ENCODE assay signal across 8 mouse cellular contexts in genomic region chr19:3389089-3389488, GRCm38 (mm10). TPM values are rescaled to one million over a fixed set of nuclear protein-coding genes. Genes with fewer than 3 reads are reported as not detected.
DNase-seq lines count a peak whose midpoint lies in the region; ATAC-seq and TF ChIP-seq lines count a peak whose summit lies in the region.

No protein-coding gene starts in this region.

- peaks cover 3% of the 10 kb centered on the region; the same call in 1 of the 2 replicates for H3K9me3 ChIP-seq in hindbrain, embryonic 16.5 days (ENCODE audit: control insufficient read depth, low read length)

- H3K27ac ChIP-seq in hindbrain, embryonic 16.5 days (ENCODE audit: low read depth, low read length), result peak overlapping the region; percentile 60
- H3K27ac ChIP-seq in left cerebral cortex, adult 2 months, result peak overlapping the region; percentile 28; the same call in 1 of the 2 replicates

- intact Hi-C loops in left cerebral cortex, adult 2 months (cut with DNase I), result loop anchor here (1.0 to 10.0 kb wide), 3 partner anchors 62 to 336 kb away; partner anchors contain the start of gene Ppp6r3

- peak; percentile 93 for ATAC-seq in hindbrain, embryonic 16.5 days
- peak; percentile 92 for ATAC-seq in megakaryocyte, adult 5-6 weeks (ENCODE audit: poor library complexity, severe bottlenecking)

- peak overlapping the region; percentile 72 for H3K9ac ChIP-seq in hindbrain, embryonic 16.5 days (ENCODE audit: low read depth, low read length)

- no peaks in the 10 kb centered on the region for H3K27me3 ChIP-seq in hindbrain, embryonic 16.5 days (replicated peaks; ENCODE audit: control insufficient read depth, insufficient read depth, low read length)

- DNase-seq in T-cell, adult 2 months (ENCODE audit: low spot score), result peak; percentile 92
- peak; percentile 82 to 91 for DNase-seq in cerebellum, postnatal 4 days (ENCODE audit: low spot score in 2 of 2)
- DNase-seq in gastrocnemius, adult 18-20 months (ENCODE audit: low spot score), result peak; percentile 86
- DNase-seq in left cerebral cortex, adult 2 months (ENCODE audit: extremely low spot score in 1 of 2, low spot score in 2 of 2), result peak; percentile 86 to 90
- DNase-seq in right cerebral cortex, adult 2 months (ENCODE audit: low spot score in 2 of 2), result peak; percentile 83 to 86
- DNase-seq in urinary bladder, postnatal 10 days (ENCODE audit: low spot score), result peak; percentile 74

- TF ChIP-seq CTCF in left cerebral cortex, adult 2 months (IDR thresholded peaks at IDR 0.05), result peak; percentile 72

- 0% methylated on average over 28 of the region's 43 CpGs for WGBS in hindbrain, embryonic 16.5 days

- peaks cover 2% of the 10 kb centered on the region; the same call in 1 of the 2 replicates for H3K4me1 ChIP-seq in hindbrain, embryonic 16.5 days (ENCODE audit: control insufficient read depth, insufficient read depth, low read depth, low read length)

- H3K4me2 ChIP-seq in hindbrain, embryonic 16.5 days (ENCODE audit: low read length), result peak overlapping the region; percentile 96

- no peaks in the 10 kb centered on the region for H3K36me3 ChIP-seq in hindbrain, embryonic 16.5 days (ENCODE audit: control insufficient read depth, insufficient read depth, low read length)

- H3K4me3 ChIP-seq in hindbrain, embryonic 16.5 days (ENCODE audit: low read length), result peak overlapping the region; percentile 59
- H3K4me3 ChIP-seq in left cerebral cortex, adult 2 months, result peak overlapping the region; percentile 52

RNA-seq across cellular contexts. Expression of gene Tesmin, which starts 0.4 kb away (rescaled TPM):
- total RNA-seq in gastrocnemius, adult 18-20 months (2021), result under 1 TPM; 0.43 to 0.47 TPM
- polyA plus RNA-seq in hindbrain, embryonic 16.5 days (2015; fragmentation: Nextera tagmentation; extraction: Ambion mirVana), result 0.36 and 0.44 TPM in 2 replicates
- under 1 TPM; 0.19 to 0.36 TPM for total RNA-seq in left cerebral cortex, adult 2 months (2021)
- total RNA-seq in megakaryocyte, adult 5-6 weeks (2015), result 1.4 and 4.0 TPM in 2 replicates
- total RNA-seq in megakaryocyte, adult 5-6 weeks (2017), result 1.3 and 2.8 TPM in 2 replicates

RNA-seq across cellular contexts. Expression of gene Gal, which starts 25.3 kb away (rescaled TPM):
- under 1 TPM; 0.30 to 0.36 TPM for total RNA-seq in gastrocnemius, adult 18-20 months (2021)
- 24.3 and 25.3 TPM in 2 replicates for polyA plus RNA-seq in hindbrain, embryonic 16.5 days (2015; fragmentation: Nextera tagmentation; extraction: Ambion mirVana)
- total RNA-seq in left cerebral cortex, adult 2 months (2021), result under 1 TPM in 1 of 2 experiments, not detected in 1; 0.56 TPM
- 1.1 and 2.0 TPM in 2 replicates for total RNA-seq in megakaryocyte, adult 5-6 weeks (2015)
- 0.70 TPM in 1 of 2 replicates, not detected in the other for total RNA-seq in megakaryocyte, adult 5-6 weeks (2017)

Comparison
In these comparisons a context has a peak if more than half of its experiments do, and no peak if none do; other contexts are left out.
1. Peak in every context shown above with its lines: DNase-seq, ATAC-seq, H3K4me3 ChIP-seq and H3K27ac ChIP-seq.